Comparison of ENCODE assay signal across 13 mouse cellular contexts in the genomic region with DNA sequence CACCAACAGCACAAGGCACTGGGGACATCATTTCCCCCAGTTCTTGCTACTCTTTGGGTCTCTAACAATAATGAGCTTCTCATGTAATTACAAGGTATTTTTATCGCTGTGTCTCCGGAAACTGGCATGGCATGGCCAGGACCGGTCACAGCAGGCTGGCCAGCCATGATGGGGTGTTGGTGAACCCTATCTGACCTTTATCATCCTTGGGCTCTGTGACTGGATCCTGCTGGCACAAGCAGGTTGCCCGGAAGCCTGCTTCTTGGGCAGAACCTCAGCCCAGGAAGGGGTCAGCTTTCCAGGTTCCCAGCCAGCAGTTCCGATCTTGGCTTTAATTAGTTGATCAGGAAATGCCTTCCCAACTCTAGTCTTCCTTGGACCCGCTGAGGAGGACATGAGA. TPM values are rescaled to one million over a fixed set of nuclear protein-coding genes. Genes with fewer than 3 reads are reported as not detected.
"Had no signal": no experiment of that assay in that cellular context is flagged by ENCODE, and none has a peak within 500 bp of the region (broad histone marks: within the 10 kb centered on the region; RNA-seq: fewer than 3 reads in every experiment).

No protein-coding gene starts in this region.

- H3K27ac ChIP-seq: limb, embryonic 15.5 days; liver, embryonic 13.5 days; lung, embryonic 15.5 days; macrophage; midbrain, embryonic 12.5 days; neural tube, embryonic 13.5 days; stomach, embryonic 15.5 days had no signal

- DNase-seq: liver, embryonic 13.5 days; liver, postnatal 0 days; lung, postnatal 14 days; retina, postnatal 1 day; thymus, adult 2 months; thymus, postnatal 25 days had no signal

- H3K27me3 ChIP-seq: limb, embryonic 15.5 days; liver, embryonic 13.5 days; lung, embryonic 15.5 days; midbrain, embryonic 12.5 days; neural tube, embryonic 13.5 days; stomach, embryonic 15.5 days had no signal

- H3K4me1 ChIP-seq: limb, embryonic 15.5 days; lung, embryonic 15.5 days; midbrain, embryonic 12.5 days; neural tube, embryonic 13.5 days; stomach, embryonic 15.5 days had no signal

- H3K4me3 ChIP-seq: limb, embryonic 15.5 days; liver, embryonic 13.5 days; lung, embryonic 15.5 days; midbrain, embryonic 12.5 days; neural tube, embryonic 13.5 days; stomach, embryonic 15.5 days had no signal

RNA-seq across cellular contexts. Expression of a gene that starts 48.9 kb away (rescaled TPM):
- total RNA-seq: megakaryocyte-erythroid progenitor cell, adult 5-6 weeks had no signal
